ENCODE assay signal across 19 mouse cellular contexts in genomic region chr16:62810855-62811254, GRCm38 (mm10). TPM values are rescaled to one million over a fixed set of nuclear protein-coding genes. Genes with fewer than 3 reads are reported as not detected.
"Had no signal": no experiment of that assay in that cellular context is flagged by ENCODE, and none has a peak within 500 bp of the region (broad histone marks: within the 10 kb centered on the region; RNA-seq: fewer than 3 reads in every experiment).

No protein-coding gene starts in this region.

- H3K9ac ChIP-seq: lung, embryonic 14.5 days; midbrain, embryonic 13.5 days; midbrain, embryonic 15.5 days; neural tube, embryonic 12.5 days; stomach, embryonic 15.5 days had no signal

- H3K36me3 ChIP-seq: midbrain, embryonic 15.5 days; stomach, embryonic 15.5 days had no signal

- H3K4me2 ChIP-seq: lung, embryonic 14.5 days; midbrain, embryonic 11.5 days; midbrain, embryonic 13.5 days; midbrain, embryonic 15.5 days; neural tube, embryonic 12.5 days; stomach, embryonic 15.5 days had no signal

- H3K27me3 ChIP-seq: midbrain, embryonic 13.5 days; midbrain, embryonic 15.5 days; neural tube, embryonic 12.5 days; stomach, embryonic 15.5 days had no signal

- H3K4me3 ChIP-seq: midbrain, embryonic 13.5 days; midbrain, embryonic 15.5 days; neural tube, embryonic 12.5 days; stomach, embryonic 15.5 days had no signal

- H3K27ac ChIP-seq: midbrain, embryonic 13.5 days; midbrain, embryonic 15.5 days; neural tube, embryonic 12.5 days; stomach, embryonic 15.5 days; stomach, postnatal 0 days had no signal

- ATAC-seq: midbrain, embryonic 13.5 days; midbrain, embryonic 15.5 days had no signal

- H3K4me1 ChIP-seq: midbrain, embryonic 15.5 days; neural tube, embryonic 12.5 days; stomach, embryonic 15.5 days had no signal

- DNase-seq: lung, adult 18-20 months; lung, embryonic 14.5 days; lung, postnatal 10 days; lung, postnatal 4 days; right cerebral cortex, postnatal 14 days; thymus, adult 2 months; thymus, postnatal 25 days; thymus, postnatal 4 days had no signal

- H3K9me3 ChIP-seq: midbrain, embryonic 13.5 days; midbrain, embryonic 15.5 days; neural tube, embryonic 12.5 days; stomach, embryonic 15.5 days had no signal

RNA-seq across cellular contexts. Expression of gene Stx19, which starts 3.6 kb away (rescaled TPM):
- total RNA-seq: megakaryocyte, adult 5-6 weeks; midbrain, postnatal 0 days; monocyte, adult 5-6 weeks had no signal
- polyA plus RNA-seq: spleen, adult 2 months; testis, adult 2 months; thymus, adult 2 months had no signal
